Mouse (Mus musculus): ENCODE measurements at regions not wholly inside any gene's neighbourhood (a gene's known extent, or its start where the extent isn't known, plus 50 kb on each side); places are given as distances from the start of the nearest gene placed in this dataset.

DNA sequence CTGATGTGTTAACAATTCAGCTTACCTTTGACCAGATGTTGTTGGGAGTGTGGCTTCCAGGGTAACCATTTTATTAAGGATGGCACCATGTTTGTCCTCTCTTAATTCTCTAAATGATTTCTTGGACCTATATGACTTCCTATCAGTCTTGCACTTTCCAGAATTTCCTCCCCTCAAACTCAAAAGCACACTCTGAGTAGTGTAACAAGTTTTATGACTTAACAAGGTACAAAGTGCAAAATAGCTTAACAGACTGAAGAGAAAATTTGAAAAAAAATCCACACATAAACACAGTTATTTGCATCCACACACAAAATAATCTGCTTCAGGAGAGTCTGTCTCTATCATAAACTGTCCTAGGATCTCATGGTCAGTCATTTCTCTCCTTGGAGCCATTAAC, 251.0 kb upstream of the Kirrel3 start:
- Histone ChIP-seq H3K4me1 (no peaks in the 10 kb centered on the region; the same call in 1 of the 2 replicates), H3K9ac (no peak overlapping the region), H3K4me3 (no peak overlapping the region), H3K27me3 (no peaks in the 10 kb centered on the region), H3K9me3 (no peaks in the 10 kb centered on the region), H3K4me2 (no peak overlapping the region), H3K27ac (no peak overlapping the region), H3K36me3 (no peaks in the 10 kb centered on the region)
- no peak for ATAC-seq (ENCODE audit: insufficient number of reproducible peaks, low FRiP score, low TSS enrichment, low read depth)

DNA sequence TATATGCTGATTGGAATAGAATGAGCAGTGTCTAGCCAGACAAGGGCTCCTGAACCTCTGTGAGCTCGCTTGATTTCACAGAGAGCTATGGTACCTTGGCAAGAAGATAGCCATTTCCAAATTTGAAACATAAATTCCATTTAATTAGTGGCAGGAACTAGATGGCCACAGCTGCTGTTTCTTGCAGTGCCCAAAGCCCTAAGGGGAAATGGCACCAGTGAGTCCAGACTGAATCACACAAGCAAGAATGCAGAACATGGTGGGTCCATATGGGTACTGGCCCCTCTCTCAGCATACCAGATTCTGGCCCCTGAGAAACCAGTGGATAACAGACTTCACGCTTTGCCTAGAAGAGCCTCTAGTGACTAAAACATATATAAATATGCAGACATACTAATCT, 246.2 kb upstream of the Kirrel3 start:
- H3K4me1 ChIP-seq = no peaks in the 10 kb centered on the region; the same call in 1 of the 2 replicates
- 69% methylated on average over 2 of the region's 2 CpGs for WGBS
- H3K36me3 ChIP-seq = no peaks in the 10 kb centered on the region
- ATAC-seq (ENCODE audit: insufficient number of reproducible peaks, low FRiP score, low TSS enrichment, low read depth) = no peak
- no peak overlapping the region for H3K27ac ChIP-seq
- no peaks in the 10 kb centered on the region for H3K27me3 ChIP-seq
- no peak overlapping the region for H3K4me3 ChIP-seq
- H3K9ac ChIP-seq = no peak overlapping the region
- H3K9me3 ChIP-seq = no peaks in the 10 kb centered on the region
- no peak overlapping the region for H3K4me2 ChIP-seq

DNA sequence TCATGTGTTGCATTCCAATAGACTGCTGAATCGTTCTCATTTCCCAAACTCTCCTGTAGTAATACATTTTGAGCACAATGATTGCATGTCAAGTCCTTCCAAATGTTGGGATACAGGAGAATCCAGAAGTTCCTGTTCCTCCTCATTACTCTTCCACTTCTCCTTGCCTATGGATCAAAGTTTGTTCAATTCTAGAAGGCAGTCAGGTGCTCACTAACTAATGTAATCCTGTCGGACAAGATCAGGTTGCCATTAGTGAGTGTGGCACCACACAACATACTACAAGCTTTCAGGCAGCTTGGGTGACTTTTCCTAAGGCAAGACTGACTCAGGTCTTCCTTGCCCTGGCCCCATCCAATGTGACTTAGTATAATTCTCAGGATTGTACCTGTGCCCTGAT, 242.0 kb upstream of the Kirrel3 start:
- Histone ChIP-seq H3K36me3 (no peaks in the 10 kb centered on the region), H3K4me1 (no peaks in the 10 kb centered on the region; the same call in 1 of the 2 replicates)

DNA sequence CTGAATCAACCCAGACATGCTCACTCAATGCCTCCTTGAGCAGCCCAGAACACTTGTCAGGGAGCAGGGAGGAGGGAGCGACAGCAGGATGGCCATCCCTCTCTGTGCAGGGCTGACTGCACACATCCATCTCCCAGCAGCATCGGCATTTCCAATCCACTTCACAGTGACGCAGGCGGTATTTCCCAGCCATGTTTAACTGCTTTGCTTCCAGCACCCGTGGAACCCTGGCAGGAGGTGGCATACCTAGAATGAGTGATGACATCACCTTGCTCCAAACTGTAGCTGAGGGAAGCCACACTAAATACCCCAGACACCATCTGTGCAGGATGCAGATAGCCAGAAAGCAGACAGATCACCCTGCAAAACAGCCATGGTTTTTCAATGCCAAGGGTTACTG, 241.1 kb upstream of the Kirrel3 start:
- Histone ChIP-seq H3K4me2 (no peak overlapping the region), H3K27me3 (no peaks in the 10 kb centered on the region), H3K9ac (no peak overlapping the region), H3K27ac (no peak overlapping the region), H3K4me1 (no peaks in the 10 kb centered on the region), H3K4me3 (no peak overlapping the region), H3K36me3 (no peaks in the 10 kb centered on the region), H3K9me3 (no peaks in the 10 kb centered on the region)
- 85% methylated on average over 5 of the region's 5 CpGs for WGBS
- no peak for ATAC-seq (ENCODE audit: insufficient number of reproducible peaks, low FRiP score, low TSS enrichment, low read depth)

More for the DNA sequence above, 242.0 kb upstream of the Kirrel3 start:
- Histone ChIP-seq H3K4me2 (no peak overlapping the region), H3K27ac (no peak overlapping the region), H3K9me3 (no peaks in the 10 kb centered on the region), H3K4me3 (no peak overlapping the region), H3K27me3 (no peaks in the 10 kb centered on the region), H3K9ac (no peak overlapping the region)
- no peak for ATAC-seq (ENCODE audit: insufficient number of reproducible peaks, low FRiP score, low TSS enrichment, low read depth)
- WGBS = 78% methylated on average over 2 of the region's 2 CpGs

DNA sequence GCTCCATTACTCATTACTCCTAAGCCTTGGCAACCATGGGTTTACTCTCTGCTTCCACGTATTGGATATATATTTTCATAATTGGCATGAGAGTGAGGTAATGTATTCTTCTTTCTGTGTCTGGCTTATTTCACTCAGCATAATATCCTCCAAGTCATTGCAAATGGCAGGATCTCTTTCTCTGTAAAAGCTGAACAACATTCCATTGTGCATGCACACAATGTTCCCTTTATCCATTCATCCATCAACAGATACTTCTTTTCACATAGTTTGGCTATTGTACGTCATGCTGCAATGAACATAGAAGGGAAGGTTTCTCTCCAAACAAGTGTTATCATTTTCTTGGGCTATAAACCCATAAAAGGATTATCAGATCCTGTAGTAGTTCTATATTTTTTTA, 232.9 kb upstream of the Kirrel3 start:
- no peaks in the 10 kb centered on the region for H3K9me3 ChIP-seq
- H3K27ac ChIP-seq = no peak overlapping the region
- ATAC-seq (ENCODE audit: insufficient number of reproducible peaks, low FRiP score, low TSS enrichment, low read depth) = no peak
- peaks cover 5% of the 10 kb centered on the region; the same call in 1 of the 2 replicates for H3K4me1 ChIP-seq
- H3K27me3 ChIP-seq = no peaks in the 10 kb centered on the region
- H3K4me2 ChIP-seq = no peak overlapping the region
- H3K9ac ChIP-seq = no peak overlapping the region
- no peak overlapping the region for H3K4me3 ChIP-seq
- WGBS = 70% methylated on average over 2 of the region's 2 CpGs
- no peaks in the 10 kb centered on the region for H3K36me3 ChIP-seq

DNA sequence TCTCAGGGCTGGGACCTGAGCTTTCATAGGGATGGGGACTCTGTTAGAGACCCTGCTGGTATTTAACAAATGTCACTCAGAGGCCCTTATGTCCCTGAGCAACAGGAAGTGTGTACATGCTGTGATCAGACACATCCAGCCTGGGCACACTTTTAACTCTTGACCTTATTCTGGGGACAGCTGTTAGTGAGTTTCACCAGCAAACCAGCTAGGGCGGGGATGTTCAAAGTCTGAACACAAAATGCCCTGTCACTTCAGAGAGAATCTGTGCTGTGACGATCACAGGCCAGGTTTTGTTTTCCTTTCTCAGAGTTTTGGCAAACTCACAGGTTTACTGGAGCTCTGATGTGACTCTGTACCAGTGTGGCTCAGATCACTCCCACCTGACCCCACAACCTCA, 227.2 kb upstream of the Kirrel3 start:
- Histone ChIP-seq H3K9ac (no peak overlapping the region), H3K27me3 (no peaks in the 10 kb centered on the region), H3K9me3 (no peaks in the 10 kb centered on the region), H3K4me2 (no peak overlapping the region), H3K36me3 (no peaks in the 10 kb centered on the region), H3K27ac (no peak overlapping the region), H3K4me1 (peaks cover 8% of the 10 kb centered on the region; the same call in 1 of the 2 replicates), H3K4me3 (no peak overlapping the region)
- no peak for ATAC-seq (ENCODE audit: insufficient number of reproducible peaks, low FRiP score, low TSS enrichment, low read depth)
- WGBS = 55% methylated on average over 2 of the region's 2 CpGs

DNA sequence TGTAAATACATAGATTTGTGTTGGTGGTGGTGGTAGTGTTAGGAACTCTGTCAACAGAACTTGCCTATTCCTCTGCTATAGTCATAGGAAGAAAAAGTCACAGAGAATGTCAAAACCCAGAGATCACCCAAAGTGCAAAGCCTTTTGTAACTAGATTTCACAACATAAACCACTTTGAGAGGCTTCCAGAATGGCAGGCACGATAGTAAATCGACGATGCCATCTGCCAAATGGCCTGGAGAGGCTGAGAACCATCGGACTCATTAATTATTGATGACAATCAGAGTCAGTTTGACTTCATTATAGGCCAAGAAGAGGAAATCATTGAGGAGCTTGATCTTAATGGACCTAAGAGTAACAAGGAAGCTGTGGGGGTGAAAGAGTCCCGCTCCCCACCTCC, 207.6 kb upstream of the Kirrel3 start:
- no peaks in the 10 kb centered on the region for H3K9me3 ChIP-seq
- H3K4me3 ChIP-seq = no peak overlapping the region
- WGBS = 83% methylated on average over 5 of the region's 5 CpGs
- H3K4me1 ChIP-seq = peaks cover 9% of the 10 kb centered on the region
- H3K36me3 ChIP-seq = no peaks in the 10 kb centered on the region
- H3K4me2 ChIP-seq = no peak overlapping the region
- no peak overlapping the region for H3K27ac ChIP-seq
- no peak for ATAC-seq (ENCODE audit: insufficient number of reproducible peaks, low FRiP score, low TSS enrichment, low read depth)
- no peak overlapping the region for H3K9ac ChIP-seq
- H3K27me3 ChIP-seq = no peaks in the 10 kb centered on the region

DNA sequence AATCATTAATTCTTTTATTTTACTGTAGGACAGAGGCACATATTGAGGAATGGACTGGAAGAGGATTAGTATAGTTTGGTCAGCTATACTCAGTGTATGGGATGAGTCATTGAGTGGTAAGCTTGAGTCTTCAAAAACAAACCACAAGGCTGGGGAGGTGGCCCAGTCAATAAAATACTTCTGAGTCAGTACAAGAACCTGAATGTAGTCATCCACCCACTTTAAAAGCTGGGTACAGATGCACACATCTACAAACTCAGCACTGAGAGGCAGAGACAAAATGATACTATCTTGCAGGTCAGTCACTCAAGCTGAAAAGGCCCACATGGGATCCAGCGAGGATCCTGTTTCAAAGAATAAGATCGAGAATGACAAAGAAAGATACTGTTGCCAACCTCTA, 206.3 kb upstream of the Kirrel3 start:
- H3K4me3 ChIP-seq = no peak overlapping the region
- no peaks in the 10 kb centered on the region for H3K36me3 ChIP-seq
- 85% methylated on average over 2 of the region's 2 CpGs for WGBS
- no peaks in the 10 kb centered on the region for H3K27me3 ChIP-seq
- H3K9ac ChIP-seq = no peak overlapping the region
- H3K4me1 ChIP-seq = peaks cover 9% of the 10 kb centered on the region
- no peak overlapping the region for H3K4me2 ChIP-seq
- ATAC-seq (ENCODE audit: insufficient number of reproducible peaks, low FRiP score, low TSS enrichment, low read depth) = no peak
- no peaks in the 10 kb centered on the region for H3K9me3 ChIP-seq
- H3K27ac ChIP-seq = no peak overlapping the region

DNA sequence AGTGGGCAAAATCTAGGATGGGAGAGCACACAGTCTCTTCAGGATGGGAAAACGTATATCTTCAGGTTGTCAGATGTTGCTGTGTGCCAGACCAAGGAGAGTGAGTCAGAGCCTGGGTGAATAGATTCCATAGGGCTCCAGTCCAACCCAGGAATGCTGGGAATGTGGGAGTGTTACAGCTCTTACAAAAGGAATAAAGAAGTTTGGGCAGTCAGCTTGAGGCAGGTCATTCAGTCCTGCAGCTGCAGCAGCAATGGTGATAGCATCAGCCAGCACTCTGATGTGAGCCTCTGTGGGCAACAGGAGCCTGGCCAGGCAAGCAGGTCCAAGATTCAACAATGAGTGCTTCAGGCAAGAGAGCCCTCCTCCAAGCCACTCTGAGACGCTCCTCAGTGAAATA, 205.8 kb upstream of the Kirrel3 start:
- ATAC-seq (ENCODE audit: insufficient number of reproducible peaks, low FRiP score, low TSS enrichment, low read depth) = no peak
- Histone ChIP-seq H3K4me2 (no peak overlapping the region), H3K4me3 (no peak overlapping the region), H3K9me3 (no peaks in the 10 kb centered on the region), H3K4me1 (peaks cover 9% of the 10 kb centered on the region), H3K27ac (no peak overlapping the region), H3K9ac (no peak overlapping the region), H3K27me3 (no peaks in the 10 kb centered on the region), H3K36me3 (no peaks in the 10 kb centered on the region)
- 44% methylated on average over 2 of the region's 2 CpGs for WGBS

DNA sequence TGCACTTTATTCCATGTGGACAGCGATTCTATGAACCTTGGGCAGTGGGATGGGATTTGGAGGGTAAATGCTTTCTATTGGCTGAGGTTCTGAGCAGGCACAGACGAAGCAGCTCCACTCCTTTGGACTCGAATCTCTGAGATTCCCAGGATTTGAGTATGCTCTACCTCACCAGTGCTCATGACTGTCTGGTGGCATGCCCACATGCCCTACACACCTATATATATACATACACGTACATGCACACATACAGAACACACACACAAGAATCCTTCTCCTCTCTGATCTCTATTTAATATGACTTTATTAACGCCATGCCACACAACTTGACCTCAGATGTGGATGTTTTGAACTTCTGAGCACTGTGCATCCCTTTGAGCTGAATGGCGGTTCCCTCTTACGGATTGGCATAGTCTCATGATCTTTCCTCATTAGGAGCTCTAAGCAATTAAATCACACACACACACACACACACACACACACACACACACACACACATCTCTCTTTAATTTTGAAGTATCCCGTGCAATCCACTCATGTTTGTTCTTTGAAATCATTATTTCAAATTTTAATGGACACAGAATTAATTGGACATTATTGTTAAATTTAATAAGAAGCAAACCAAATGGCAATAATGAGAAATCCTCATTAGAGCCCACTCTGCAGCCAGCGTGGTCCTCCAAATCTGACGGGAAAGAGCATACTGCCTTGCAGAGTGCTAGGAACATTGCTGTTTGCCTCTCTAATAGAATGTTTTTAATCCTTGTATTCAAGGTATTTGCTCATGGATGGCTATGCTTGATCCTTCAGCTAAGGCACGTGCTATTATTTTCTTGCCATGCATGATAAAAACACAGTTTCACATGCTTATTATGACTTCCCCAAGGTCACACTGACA, 205.1 kb upstream of the Kirrel3 start:
- no peaks in the 10 kb centered on the region for H3K9me3 ChIP-seq
- H3K36me3 ChIP-seq = no peaks in the 10 kb centered on the region
- no peak overlapping the region for H3K4me3 ChIP-seq
- peaks cover 9% of the 10 kb centered on the region for H3K4me1 ChIP-seq
- H3K27ac ChIP-seq = no peak overlapping the region
- WGBS = 69% methylated on average over 11 of the region's 11 CpGs
- no peak overlapping the region for H3K9ac ChIP-seq
- ATAC-seq (ENCODE audit: insufficient number of reproducible peaks, low FRiP score, low TSS enrichment, low read depth) = no peak
- H3K4me2 ChIP-seq = no peak overlapping the region
- no peaks in the 10 kb centered on the region for H3K27me3 ChIP-seq

DNA sequence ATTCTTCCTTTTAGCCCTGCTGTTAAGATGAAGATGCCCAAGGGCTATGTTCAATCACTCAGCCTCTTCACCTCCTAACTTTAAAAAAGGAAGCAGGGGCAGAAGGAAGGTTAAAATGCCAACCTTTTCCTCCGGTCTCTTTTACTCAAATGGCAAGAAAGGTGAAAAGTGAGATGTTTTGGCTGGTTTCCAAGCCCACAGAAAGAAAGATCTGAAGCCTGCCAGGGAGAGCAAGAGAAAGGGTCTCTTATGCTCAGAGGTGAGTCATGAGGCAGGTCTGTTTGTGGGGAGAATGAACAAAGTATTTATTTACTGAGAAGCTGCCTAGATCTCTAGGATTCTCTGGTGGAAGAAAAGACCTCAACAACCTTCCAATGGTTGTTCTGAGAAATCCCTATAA, 162.1 kb upstream of the Kirrel3 start:
- no peak for ATAC-seq (ENCODE audit: insufficient number of reproducible peaks, low FRiP score, low TSS enrichment, low read depth)
- Histone ChIP-seq H3K27ac (no peak overlapping the region), H3K4me3 (no peak overlapping the region), H3K36me3 (no peaks in the 10 kb centered on the region), H3K9ac (no peak overlapping the region), H3K4me2 (no peak overlapping the region), H3K4me1 (peaks cover 3% of the 10 kb centered on the region; the same call in 1 of the 2 replicates), H3K9me3 (no peaks in the 10 kb centered on the region), H3K27me3 (no peaks in the 10 kb centered on the region)
- 10% methylated on average over 1 of the region's 1 CpGs for WGBS

DNA sequence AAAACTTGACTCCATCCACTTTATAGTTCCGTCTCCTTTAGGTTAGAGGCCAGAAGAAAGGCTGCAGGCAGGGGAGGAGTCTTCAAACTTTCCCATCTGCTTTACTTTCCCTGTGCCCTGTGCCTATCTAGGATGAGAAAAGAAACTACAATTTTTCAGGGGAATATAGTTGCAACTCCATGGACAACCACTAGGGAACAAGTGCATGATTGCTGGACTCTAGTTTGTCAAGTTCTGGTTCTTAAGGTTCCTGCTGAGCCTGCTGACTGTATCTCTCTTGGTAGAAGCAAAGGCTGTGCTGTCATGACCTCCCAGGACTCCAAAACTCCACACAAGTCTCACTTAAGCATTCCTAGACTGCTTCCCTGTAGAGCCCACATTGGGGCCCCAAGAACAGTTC, 157.0 kb upstream of the Kirrel3 start:
- H3K36me3 ChIP-seq = no peaks in the 10 kb centered on the region
- no peak overlapping the region for H3K4me2 ChIP-seq
- no peak overlapping the region for H3K9ac ChIP-seq
- H3K9me3 ChIP-seq = no peaks in the 10 kb centered on the region
- 61% methylated on average over 1 of the region's 1 CpGs for WGBS
- no peak for ATAC-seq (ENCODE audit: insufficient number of reproducible peaks, low FRiP score, low TSS enrichment, low read depth)
- no peak overlapping the region for H3K4me3 ChIP-seq
- H3K4me1 ChIP-seq = no peaks in the 10 kb centered on the region; the same call in 1 of the 2 replicates
- no peak overlapping the region for H3K27ac ChIP-seq
- no peaks in the 10 kb centered on the region for H3K27me3 ChIP-seq

DNA sequence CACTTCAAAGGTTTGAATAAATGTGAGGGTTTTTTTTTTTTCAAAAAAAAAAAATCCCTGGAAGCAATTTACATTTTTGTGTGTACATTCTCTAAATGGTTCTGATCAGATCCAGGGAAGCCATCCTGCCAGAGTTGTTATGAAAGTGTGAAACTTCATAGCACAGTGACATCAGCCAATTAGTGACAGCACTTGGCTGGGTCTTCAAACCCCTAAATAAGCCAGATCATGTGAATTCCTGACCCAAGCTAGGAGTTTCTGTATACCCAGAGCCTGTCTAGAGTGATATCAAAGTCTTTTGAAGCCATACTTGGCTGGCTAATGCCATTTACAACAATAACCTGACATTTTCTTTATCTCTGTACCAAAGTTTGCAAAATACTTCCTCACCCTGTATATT, 151.6 kb upstream of the Kirrel3 start:
- H3K9ac ChIP-seq = no peak overlapping the region
- ATAC-seq (ENCODE audit: insufficient number of reproducible peaks, low FRiP score, low TSS enrichment, low read depth) = no peak
- no peaks in the 10 kb centered on the region for H3K36me3 ChIP-seq
- no peaks in the 10 kb centered on the region for H3K27me3 ChIP-seq
- no peaks in the 10 kb centered on the region for H3K4me1 ChIP-seq
- H3K9me3 ChIP-seq = no peaks in the 10 kb centered on the region
- H3K27ac ChIP-seq = no peak overlapping the region
- no peak overlapping the region for H3K4me2 ChIP-seq
- no peak overlapping the region for H3K4me3 ChIP-seq
